11 mouse cellular contexts compared by ENCODE assay signal in genomic region chr13:41113940-41114339, GRCm38 (mm10). TPM values are rescaled to one million over a fixed set of nuclear protein-coding genes. Genes with fewer than 3 reads are reported as not detected.
A peak's percentile ranks its signal among the peaks of the same experiment; 100 is the strongest.
DNase-seq lines count a peak whose midpoint lies in the region; ATAC-seq and TF ChIP-seq lines count a peak whose summit lies in the region.
"Had no signal": no experiment of that assay in that cellular context is flagged by ENCODE, and none has a peak within 500 bp of the region (broad histone marks: within the 10 kb centered on the region; RNA-seq: fewer than 3 reads in every experiment).

Gene Sycp2l, plus strand, starts transcription at chr13:41114307.

- ATAC-seq in heart, embryonic 16.5 days (replicated peaks; ENCODE audit: extremely low read depth, insufficient read depth, low FRiP score), result no peak
- ATAC-seq in hindbrain, embryonic 14.5 days (ENCODE audit: low FRiP score), result no peak
- ATAC-seq in liver, postnatal 0 days, result no peak
- ATAC-seq in frontal cortex, adult (ENCODE audit: low TSS enrichment), result no peak

- no peaks in the 10 kb centered on the region for H3K9me3 ChIP-seq in heart, embryonic 16.5 days (replicated peaks; ENCODE audit: control insufficient read depth, low read length)
- no peaks in the 10 kb centered on the region for H3K9me3 ChIP-seq in ES-E14 (ENCODE audit: control insufficient read depth, insufficient read depth, low read depth, low read length)
- no peaks in the 10 kb centered on the region for H3K9me3 ChIP-seq in hindbrain, embryonic 14.5 days (ENCODE audit: control insufficient read depth, low read length)
- no peaks in the 10 kb centered on the region for H3K9me3 ChIP-seq in liver, postnatal 0 days (ENCODE audit: low read length)

- H3K4me3 ChIP-seq in heart, embryonic 16.5 days (ENCODE audit: low read length), result peak within 1 kb of the TSS; percentile 2; the same call in 1 of the 2 replicates
- peak within 1 kb of the TSS; percentile 8 to 40; a peak in 3 of 4 replicates for H3K4me3 ChIP-seq in ES-E14 (ENCODE audit: insufficient read depth in 1 of 2, low read depth in 1 of 2, low read length in 2 of 2, poor library complexity in 1 of 2, severe bottlenecking in 1 of 2)
- no peak within 1 kb of the TSS for H3K4me3 ChIP-seq in hindbrain, embryonic 14.5 days (replicated peaks; ENCODE audit: low read length)
- H3K4me3 ChIP-seq in liver, postnatal 0 days (ENCODE audit: low read depth, low read length), result no peak within 1 kb of the TSS

- 30% methylated on average over 14 of the region's 14 CpGs for WGBS in heart, embryonic 16.5 days
- 30% methylated on average over 14 of the region's 14 CpGs for WGBS in hindbrain, embryonic 14.5 days
- 31% methylated on average over 14 of the region's 14 CpGs for WGBS in liver, postnatal 0 days (ENCODE audit: insufficient replicate concordance)

- H3K4me1 ChIP-seq in heart, embryonic 16.5 days (ENCODE audit: control insufficient read depth, insufficient read depth, low read length), result no peaks in the 10 kb centered on the region
- H3K4me1 ChIP-seq in ES-E14 (ENCODE audit: control insufficient read depth in 2 of 2, insufficient read depth in 2 of 2, low read length in 2 of 2, poor library complexity in 1 of 2), result no peaks in the 10 kb centered on the region
- H3K4me1 ChIP-seq in hindbrain, embryonic 14.5 days (replicated peaks; ENCODE audit: control insufficient read depth, insufficient read depth, low read length), result no peaks in the 10 kb centered on the region
- no peaks in the 10 kb centered on the region for H3K4me1 ChIP-seq in liver, postnatal 0 days (ENCODE audit: insufficient read depth)

- H3K36me3 ChIP-seq in heart, embryonic 16.5 days (ENCODE audit: control insufficient read depth, insufficient read depth), result no peaks in the 10 kb centered on the region
- H3K36me3 ChIP-seq in ES-E14 (ENCODE audit: control insufficient read depth, insufficient read depth, low read length, poor library complexity, severe bottlenecking), result no peaks in the 10 kb centered on the region
- no peaks in the 10 kb centered on the region for H3K36me3 ChIP-seq in hindbrain, embryonic 14.5 days (replicated peaks; ENCODE audit: control insufficient read depth, insufficient read depth)
- H3K36me3 ChIP-seq in liver, postnatal 0 days (replicated peaks; ENCODE audit: insufficient read depth, low read length), result no peaks in the 10 kb centered on the region

- in situ Hi-C loops in ES-E14 (cut with MboI; ENCODE audit: low sequenced_read_pairs in 2 of 2, unreplicated experiment in 2 of 2), result no loop called here

- TF ChIP-seq EP300 in liver, postnatal 0 days (IDR thresholded peaks at IDR 0.05; ENCODE audit: low read depth), result no peak

- H3K4me2 ChIP-seq in heart, embryonic 16.5 days (ENCODE audit: low read depth, low read length), result peak within 1 kb of the TSS; percentile 32
- peak within 1 kb of the TSS; percentile 20; the same call in 1 of the 2 replicates for H3K4me2 ChIP-seq in hindbrain, embryonic 14.5 days (replicated peaks)
- peak within 1 kb of the TSS; percentile 45 for H3K4me2 ChIP-seq in liver, postnatal 0 days (ENCODE audit: low read depth, low read length)

- no peak within 1 kb of the TSS for H3K27ac ChIP-seq in heart, embryonic 16.5 days (ENCODE audit: low read length)
- no peak within 1 kb of the TSS for H3K27ac ChIP-seq in ES-E14 (ENCODE audit: insufficient read depth, low read depth, low read length, poor library complexity, severe bottlenecking)
- H3K27ac ChIP-seq in hindbrain, embryonic 14.5 days, result no peak within 1 kb of the TSS
- H3K27ac ChIP-seq in liver, postnatal 0 days (ENCODE audit: low read depth), result no peak within 1 kb of the TSS

- H3K9ac ChIP-seq in heart, embryonic 16.5 days (ENCODE audit: low read length), result no peak within 1 kb of the TSS
- no peak within 1 kb of the TSS; the same call in 1 of the 2 replicates for H3K9ac ChIP-seq in ES-E14 (ENCODE audit: insufficient read depth, low read depth, low read length, poor library complexity, severe bottlenecking)
- H3K9ac ChIP-seq in hindbrain, embryonic 14.5 days, result no peak within 1 kb of the TSS
- H3K9ac ChIP-seq in liver, postnatal 0 days (replicated peaks), result no peak within 1 kb of the TSS

- no peak for TF ChIP-seq CTCF in liver, postnatal 0 days (IDR thresholded peaks at IDR 0.05; ENCODE audit: low read depth)

- peaks cover 15% of the 10 kb centered on the region for H3K27me3 ChIP-seq in heart, embryonic 16.5 days (ENCODE audit: control insufficient read depth, insufficient read depth, low read length)
- H3K27me3 ChIP-seq in hindbrain, embryonic 14.5 days (ENCODE audit: control insufficient read depth, insufficient read depth, low read length), result peaks cover 12% of the 10 kb centered on the region
- 0 out of 2 replicates have a peak, but pooled peaks cover 5% of the 10 kb centered on the region for H3K27me3 ChIP-seq in liver, postnatal 0 days (ENCODE audit: insufficient read depth, low read length)

- DNase-seq in heart, postnatal 4 days, result no peak
- no peak for DNase-seq in ES-E14 (ENCODE audit: low read depth, low spot score)
- DNase-seq in hindbrain, embryonic 14.5 days (ENCODE audit: low spot score), result no peak
- DNase-seq in liver, postnatal 0 days, result no peak
- DNase-seq in right cerebral cortex, adult 18-20 months, result no peak
- no peak for DNase-seq in spleen, postnatal 4 days (ENCODE audit: low spot score in 2 of 2)
- DNase-seq: adrenal gland, adult 2 months; lung, adult 2 months had no signal

TF ChIP-seq in ES-E14, 5 proteins besides CTCF, POLR2A, EP300 and RAD21:
- no peak for TF ChIP-seq HCFC1 (IDR thresholded peaks at IDR 0.05; ENCODE audit: borderline replicate concordance, insufficient read depth, low read length)
- no peak for TF ChIP-seq CHD2 (IDR thresholded peaks at IDR 0.05; ENCODE audit: low read depth, low read length)

RNA-seq across cellular contexts. Expression of gene Sycp2l, which starts in this region (rescaled TPM):
- 0.09 TPM in 1 of 2 replicates, not detected in the other for polyA plus RNA-seq in heart, embryonic 16.5 days (2015; fragmentation: Nextera tagmentation; extraction: Ambion mirVana)
- not detected for total RNA-seq in heart, postnatal 4 days (2021)
- total RNA-seq in ES-E14 (2012; rRNA removed), result 0.85 and 2.0 TPM in 2 replicates
- not detected in 2 replicates for polyA plus RNA-seq in hindbrain, embryonic 14.5 days (2014; fragmentation: Nextera tagmentation; extraction: Ambion mirVana)
- polyA plus RNA-seq in liver, postnatal 0 days (2015; fragmentation: Nextera tagmentation; extraction: Ambion mirVana), result not detected in 2 replicates
- total RNA-seq: adrenal gland, adult 2 months had no signal
- polyA plus RNA-seq: adrenal gland, adult 2 months; gonadal fat pad, adult 2 months; lung, adult 2 months had no signal

Comparison
In these comparisons a context has a peak if more than half of its experiments do, and no peak if none do; other contexts are left out.
1. H3K4me3 ChIP-seq: peak in heart, embryonic 16.5 days (single experiment) and ES-E14 (2 of 2); none in hindbrain, embryonic 14.5 days (single experiment) and liver, postnatal 0 days (single experiment).
2. Peak in every context shown above with its lines, with median percentiles within 50 percentile points of each other: H3K4me2 ChIP-seq.